Mouse (Mus musculus) cortical plate, adult 2 months (tissue): ENCODE measurements around the gene Slc35a3.

Source experiments
- CTCF ChIP-seq: fragments of 200-500 bp; IDR thresholded peaks from 2 replicates; pipeline ENCODE4 v1.5.1; 2011; ENCODE audit warnings: mild to moderate bottlenecking, control low read depth, low read length; ENCODE audit not compliant: insufficient read depth; ENCODE audit errors: extremely low read depth
- POLR2A ChIP-seq: fragments of 200-500 bp; IDR thresholded peaks from 2 replicates; pipeline ENCODE4 v1.6.1; 2011; ENCODE audit warnings: mild to moderate bottlenecking, low read length, control low read depth; ENCODE audit not compliant: insufficient read depth; ENCODE audit errors: extremely low read depth

DNA sequence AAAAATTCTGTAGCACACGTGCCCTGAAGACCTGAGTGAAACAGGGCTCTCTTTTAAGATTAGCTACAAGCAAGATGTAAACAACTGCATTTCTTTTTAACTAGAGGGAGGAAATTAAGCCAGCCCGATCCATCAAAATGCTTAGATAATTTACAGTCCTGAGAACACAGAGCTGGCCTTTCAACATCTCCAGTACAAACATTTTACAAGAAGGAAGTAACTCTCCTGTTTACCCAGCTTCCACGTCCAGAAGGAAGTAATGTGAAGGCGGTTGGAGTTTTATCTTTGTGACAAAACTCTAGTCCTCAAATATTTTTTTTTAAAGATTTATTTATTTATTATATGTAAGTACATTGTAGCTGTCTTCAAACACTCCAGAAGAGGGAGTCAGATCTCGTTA is 27.5 kb upstream of the Slc35a3 start:
- no peak for TF ChIP-seq POLR2A
- no peak for TF ChIP-seq CTCF
